Mouse (Mus musculus) spleen, postnatal 36 days (tissue): ENCODE measurements around the gene Pygm.
A peak's percentile ranks its signal among the peaks of the same experiment; 100 is the strongest.

Experiments
- DNase-seq, 2 experiments: peaks; one replicate each; pipeline ENCODE4 v3.0.0; 2022; ENCODE audit warnings: low spot score in 2 of 2, mixed read lengths in 1 of 2

The Pygm gene

GRCm38 (mm10) chr19:6443016-6443415 lies 58.8 kb downstream of the Pygm start:
- DNase-seq, result no peak

- peak; percentile 36 to 46 for DNase-seq
Observed at GRCm38 (mm10) chr19:6445761-6446423, 61.7 kb downstream of the Pygm start.

- DNase-seq, result no peak
Observed at GRCm38 (mm10) chr19:6446736-6447437, 62.7 kb downstream of the Pygm start.
